Mouse (Mus musculus): ENCODE measurements around the gene Trim69. TPM values are rescaled to one million over a fixed set of nuclear protein-coding genes. Genes with fewer than 3 reads are reported as not detected.

The Trim69 gene
- polyA plus RNA-seq, 1 experiment from 2014 or later, result not detected

DNA sequence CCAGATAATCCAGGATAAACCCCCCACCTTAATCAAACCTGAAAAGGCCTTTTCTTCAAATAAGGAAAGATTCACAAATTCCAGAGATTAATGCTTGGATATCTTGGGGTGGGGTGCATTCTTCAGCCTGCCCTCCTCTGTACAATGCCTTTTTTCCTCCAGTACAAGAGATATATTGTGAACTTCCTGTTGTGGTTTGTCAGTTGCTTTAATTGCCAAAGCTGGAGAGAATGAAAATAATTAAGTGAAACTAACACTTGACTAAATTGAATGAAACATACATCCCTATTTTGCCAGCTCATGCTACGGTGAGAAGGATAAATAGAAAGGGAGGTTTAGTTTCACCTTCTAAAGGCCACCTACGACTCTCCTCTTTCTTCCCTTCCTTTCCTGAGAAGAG, 57.7 kb downstream of the Trim69 start:
- H3K9me3 ChIP-seq (replicated peaks), result no peaks in the 10 kb centered on the region; the same call in 1 of the 2 replicates
- no peak overlapping the region for H3K4me2 ChIP-seq
- no peak overlapping the region for H3K9ac ChIP-seq
- no peaks in the 10 kb centered on the region for H3K36me3 ChIP-seq
- WGBS (ENCODE audit: insufficient replicate concordance), result 55% methylated on average over 2 of the region's 2 CpGs
- H3K27me3 ChIP-seq, result no peaks in the 10 kb centered on the region
- no peak overlapping the region for H3K4me3 ChIP-seq (replicated peaks)
- peaks cover 47% of the 10 kb centered on the region for H3K4me1 ChIP-seq (replicated peaks)
- DNase-seq, result no peak
- peak overlapping the region; percentile 43; the same call in 1 of the 2 replicates for H3K27ac ChIP-seq
- ATAC-seq (ENCODE audit: low read depth), result no peak

DNA sequence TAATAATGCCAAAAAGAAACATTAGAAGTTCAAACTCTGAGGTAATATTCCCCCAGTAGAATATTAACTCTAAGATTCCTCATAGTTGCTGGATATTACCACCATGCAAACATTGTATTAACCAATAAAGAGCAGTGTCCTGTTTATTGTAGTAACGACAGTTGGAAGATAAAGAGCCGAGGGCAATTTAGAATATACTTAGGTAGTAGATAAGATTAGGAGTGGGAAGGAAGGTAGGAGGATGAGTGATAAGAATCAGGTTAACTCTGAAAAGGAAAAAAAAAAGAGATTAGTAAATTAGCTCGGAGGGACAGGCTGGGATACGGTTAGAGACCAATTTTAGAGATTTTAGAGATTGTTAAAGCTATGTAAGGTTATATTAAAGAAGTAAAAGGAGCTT, 60.9 kb downstream of the Trim69 start:
- H3K4me1 ChIP-seq (replicated peaks), result peaks cover 63% of the 10 kb centered on the region
- DNase-seq (no peak), ATAC-seq (ENCODE audit: low read depth) (no peak)
- H3K4me2 ChIP-seq, result no peak overlapping the region
- no peaks in the 10 kb centered on the region for H3K27me3 ChIP-seq
- 14% methylated on average over 4 of the region's 4 CpGs for WGBS (ENCODE audit: insufficient replicate concordance)
- no peak overlapping the region for H3K27ac ChIP-seq
- H3K4me3 ChIP-seq (replicated peaks), result no peak overlapping the region
- H3K9me3 ChIP-seq (replicated peaks), result no peaks in the 10 kb centered on the region; the same call in 1 of the 2 replicates
- H3K36me3 ChIP-seq, result no peaks in the 10 kb centered on the region
- no peak overlapping the region for H3K9ac ChIP-seq

DNA sequence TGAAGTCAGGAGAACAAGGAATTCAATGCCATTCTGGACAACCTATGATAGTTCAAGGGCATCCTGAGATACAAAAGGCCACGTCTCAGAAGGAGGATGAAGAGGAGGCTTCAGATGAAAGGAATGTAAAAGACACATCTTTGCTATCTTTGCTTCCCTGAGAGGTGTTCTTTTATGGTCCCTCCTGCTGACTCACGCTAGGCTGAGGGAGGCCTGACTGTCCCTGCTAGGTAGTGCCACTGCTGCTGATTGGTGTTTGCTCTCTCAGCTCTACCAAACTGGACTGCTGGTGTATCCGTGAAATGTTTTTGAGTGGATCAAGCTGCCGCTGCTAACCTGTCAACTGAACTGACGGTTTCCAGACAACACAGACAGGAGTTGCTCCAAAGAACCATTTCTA, 61.3 kb downstream of the Trim69 start:
- WGBS (ENCODE audit: insufficient replicate concordance), result 36% methylated on average over 5 of the region's 5 CpGs
- no peak overlapping the region for H3K27ac ChIP-seq
- no peaks in the 10 kb centered on the region for H3K36me3 ChIP-seq

DNA sequence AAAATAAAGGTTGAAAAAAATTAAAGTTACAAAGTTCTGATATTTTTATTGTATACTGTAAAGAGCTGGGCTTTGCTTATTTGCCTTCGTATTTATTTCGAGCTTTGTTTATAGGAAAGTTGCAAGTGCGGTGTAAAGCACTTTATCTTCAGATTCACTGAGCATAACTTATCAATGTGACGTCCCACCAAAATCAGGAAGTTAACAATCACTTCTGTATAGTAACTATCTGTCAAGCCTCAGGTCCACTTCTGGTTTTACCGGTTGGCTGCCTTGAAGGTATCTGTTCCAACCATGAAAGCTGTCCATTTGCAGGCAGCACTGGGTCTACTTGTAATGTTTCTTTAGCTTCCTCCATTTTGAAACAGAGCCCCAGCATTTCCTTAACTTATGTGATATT, 61.8 kb downstream of the Trim69 start:
- Histone ChIP-seq H3K4me3 (replicated peaks) (no peak overlapping the region), H3K4me2 (no peak overlapping the region), H3K4me1 (replicated peaks) (peaks cover 63% of the 10 kb centered on the region), H3K9ac (no peak overlapping the region), H3K27me3 (no peaks in the 10 kb centered on the region), H3K27ac (no peak overlapping the region), H3K36me3 (no peaks in the 10 kb centered on the region), H3K9me3 (replicated peaks) (no peaks in the 10 kb centered on the region; the same call in 1 of the 2 replicates)
- no peak for ATAC-seq (ENCODE audit: low read depth)
- 46% methylated on average over 5 of the region's 5 CpGs for WGBS (ENCODE audit: insufficient replicate concordance)
- no peak for DNase-seq

More for the DNA sequence above, 61.3 kb downstream of the Trim69 start:
- Histone ChIP-seq H3K4me2 (no peak overlapping the region), H3K4me1 (replicated peaks) (peaks cover 63% of the 10 kb centered on the region), H3K9ac (no peak overlapping the region), H3K4me3 (replicated peaks) (no peak overlapping the region), H3K27me3 (no peaks in the 10 kb centered on the region), H3K9me3 (replicated peaks) (no peaks in the 10 kb centered on the region; the same call in 1 of the 2 replicates)
- DNase-seq (no peak), ATAC-seq (ENCODE audit: low read depth) (peak; percentile 44; the same call in 1 of the 2 replicates)

DNA sequence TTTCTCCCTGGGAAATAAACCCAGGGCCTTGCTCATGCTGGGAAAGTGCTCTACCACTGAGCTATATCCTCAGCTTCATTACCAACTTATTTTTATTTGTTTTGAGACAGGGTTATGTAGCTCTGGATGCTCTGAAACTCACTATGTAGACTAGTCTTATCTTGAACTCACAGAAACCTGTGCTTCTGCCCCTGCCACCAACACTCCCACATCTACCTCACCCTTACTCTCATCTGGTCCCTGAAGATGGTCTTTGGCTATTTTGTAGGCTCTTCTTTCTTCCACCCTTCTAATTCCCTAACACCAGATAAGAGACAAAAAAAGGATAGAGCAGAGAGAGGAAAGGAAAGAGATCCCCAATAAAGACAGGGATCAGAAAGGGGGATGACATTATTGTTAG, 63.2 kb downstream of the Trim69 start:
- no peak overlapping the region for H3K9ac ChIP-seq
- H3K4me2 ChIP-seq, result no peak overlapping the region
- H3K9me3 ChIP-seq (replicated peaks), result no peaks in the 10 kb centered on the region; the same call in 1 of the 2 replicates
- H3K36me3 ChIP-seq, result no peaks in the 10 kb centered on the region
- peak; percentile 72 for ATAC-seq (ENCODE audit: low read depth)
- peaks cover 59% of the 10 kb centered on the region for H3K4me1 ChIP-seq (replicated peaks)
- no peak overlapping the region for H3K4me3 ChIP-seq (replicated peaks)
- no peak overlapping the region for H3K27ac ChIP-seq
- H3K27me3 ChIP-seq, result no peaks in the 10 kb centered on the region
- no peak for DNase-seq

Other genes starting within 250 kb of the Trim69 start
- gene Ctdspl2, start 204.7 kb upstream of the Trim69 start, polyA plus RNA-seq (2015; fragmentation: Nextera tagmentation; extraction: Ambion mirVana), result 18.3 and 20.6 TPM in 2 replicates
- 0.03 TPM in 1 of 2 replicates, not detected in the other for gene Mageb3, start 204.6 kb upstream of the Trim69 start, polyA plus RNA-seq (2015; fragmentation: Nextera tagmentation; extraction: Ambion mirVana)
- gene Eif3j1, start 132.2 kb upstream of the Trim69 start, polyA plus RNA-seq (2015; fragmentation: Nextera tagmentation; extraction: Ambion mirVana), result 11.0 and 13.7 TPM in 2 replicates
- gene Spg11, start 42.3 kb upstream of the Trim69 start, polyA plus RNA-seq (2015; fragmentation: Nextera tagmentation; extraction: Ambion mirVana), result 3.5 and 3.6 TPM in 2 replicates
- 322 and 384 TPM in 2 replicates for gene B2m, start 13.0 kb upstream of the Trim69 start, polyA plus RNA-seq (2015; fragmentation: Nextera tagmentation; extraction: Ambion mirVana)
- 0.06 TPM in 2 replicates for gene Patl2, start 25.5 kb downstream of the Trim69 start, polyA plus RNA-seq (2015; fragmentation: Nextera tagmentation; extraction: Ambion mirVana)
- not detected in 2 replicates for gene Terb2, start 25.6 kb downstream of the Trim69 start, polyA plus RNA-seq (2015; fragmentation: Nextera tagmentation; extraction: Ambion mirVana)
- gene Sord, start 74.0 kb downstream of the Trim69 start, polyA plus RNA-seq (2015; fragmentation: Nextera tagmentation; extraction: Ambion mirVana), result 146 and 178 TPM in 2 replicates
- not detected in 2 replicates for gene Duox2, start 137.7 kb downstream of the Trim69 start, polyA plus RNA-seq (2015; fragmentation: Nextera tagmentation; extraction: Ambion mirVana)
- gene Duoxa2, start 138.2 kb downstream of the Trim69 start, polyA plus RNA-seq (2015; fragmentation: Nextera tagmentation; extraction: Ambion mirVana), result not detected in 2 replicates
- gene Duoxa1, start 153.0 kb downstream of the Trim69 start, polyA plus RNA-seq (2015; fragmentation: Nextera tagmentation; extraction: Ambion mirVana), result not detected in 2 replicates
- 0.02 TPM in 1 of 2 replicates, not detected in the other for gene Duox1, start 155.0 kb downstream of the Trim69 start, polyA plus RNA-seq (2015; fragmentation: Nextera tagmentation; extraction: Ambion mirVana)
- 0.83 and 1.1 TPM in 2 replicates for gene Shf, start 208.5 kb downstream of the Trim69 start, polyA plus RNA-seq (2015; fragmentation: Nextera tagmentation; extraction: Ambion mirVana)